Mouse (Mus musculus) embryo, embryonic 9.5 days (tissue): ENCODE measurements around the gene Nlrc3.

Source experiments
- DNase-seq: peaks from one replicate; pipeline ENCODE4 v3.0.0-alpha.2; 2017; ENCODE audit errors: extremely low spot score

Nlrc3 gene

DNA sequence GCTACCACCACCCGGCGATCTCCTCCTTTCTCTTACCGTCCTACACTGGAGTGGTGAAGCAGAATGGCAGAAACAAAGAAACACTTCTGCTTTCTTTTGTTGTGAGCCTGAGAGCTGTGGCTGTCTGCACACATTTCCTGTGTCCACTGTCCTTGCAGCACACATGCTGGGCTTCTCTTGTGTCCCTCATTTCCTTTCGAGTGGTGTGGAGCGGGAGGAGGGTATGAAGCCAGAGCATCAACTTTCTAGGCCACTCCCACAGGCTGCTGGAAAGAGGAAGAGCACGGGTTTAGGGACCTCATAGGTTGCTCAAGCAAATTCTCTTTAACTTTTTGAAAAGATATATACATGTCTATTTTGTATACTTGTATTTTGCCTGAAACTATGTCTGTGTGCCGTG is 47.3 kb downstream of the Nlrc3 start:
- DNase-seq: no peak

DNA sequence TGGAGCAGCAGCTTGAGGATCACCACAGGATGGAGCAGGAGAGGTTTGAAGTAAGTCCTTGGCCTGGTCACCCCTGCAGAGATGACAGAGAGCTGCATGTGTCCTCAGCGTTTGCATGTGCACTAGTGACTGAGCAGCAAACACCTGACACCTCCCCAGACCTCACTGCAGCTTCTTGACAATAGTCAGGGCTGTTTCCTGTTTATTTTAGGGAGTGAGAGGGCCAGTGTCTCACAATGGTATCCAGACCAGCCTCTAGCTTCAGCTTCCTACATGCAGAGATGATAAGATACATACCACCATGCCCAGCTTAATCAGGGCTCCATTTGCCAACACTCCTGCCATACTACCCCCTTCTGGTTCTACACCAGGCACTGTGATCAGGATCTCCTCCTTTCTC is 47.9 kb downstream of the Nlrc3 start:
- no peak for DNase-seq

DNA sequence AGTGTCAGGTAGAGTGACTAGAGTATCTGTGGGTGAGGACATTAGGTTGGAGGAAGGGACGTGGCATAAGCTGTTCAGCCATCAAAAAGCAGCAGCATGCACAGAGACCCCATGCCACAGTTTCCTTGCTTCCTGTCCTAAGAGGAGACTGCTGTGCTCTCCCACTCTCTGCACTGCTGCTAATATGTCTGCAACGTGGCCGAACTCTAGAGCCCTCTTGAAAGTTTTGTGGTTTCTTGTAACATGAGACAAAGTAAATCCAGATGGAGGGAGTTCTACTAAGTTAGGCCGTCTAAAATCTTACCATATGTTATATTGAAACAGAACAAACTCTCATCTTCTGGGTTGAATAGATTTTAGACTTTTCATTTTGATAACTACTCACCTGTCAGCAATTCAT is 52.5 kb downstream of the Nlrc3 start:
- no peak for DNase-seq

GRCm38 (mm10) chr16:3923515-3923914 is 52.9 kb downstream of the Nlrc3 start:
- DNase-seq: no peak

- no peak for DNase-seq
Measured at GRCm38 (mm10) chr16:3920756-3921155, 55.7 kb downstream of the Nlrc3 start.

DNA sequence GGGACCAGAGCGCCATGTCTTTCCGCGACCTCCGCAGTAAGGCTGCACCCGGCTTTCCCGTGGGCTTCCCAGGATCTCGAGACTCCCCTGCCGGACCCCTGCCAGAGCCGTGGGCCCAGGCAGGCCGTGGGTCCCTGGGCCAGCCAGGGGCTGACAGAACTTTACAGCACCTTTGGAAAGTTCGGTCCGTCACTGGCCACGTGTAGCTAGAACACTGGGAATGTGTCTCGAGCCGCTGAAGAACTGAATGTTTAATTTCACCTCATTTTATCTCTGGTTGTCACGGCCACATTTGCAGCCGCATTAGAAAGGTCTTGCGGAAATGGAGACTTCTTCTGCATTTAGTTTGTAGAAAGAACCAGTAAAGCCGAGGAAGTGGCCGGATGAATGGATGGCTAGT is 67.3 kb downstream of the Nlrc3 start:
- no peak for DNase-seq

GRCm38 (mm10) chr16:3908537-3909111 is 67.8 kb downstream of the Nlrc3 start, which contains the start of the genes 1700037C18Rik and Cluap1:
1700037C18Rik (minus strand) TSS chr16:3908689.
Cluap1 (plus strand) TSS chr16:3908801.
- DNase-seq: peak; percentile 90

DNA sequence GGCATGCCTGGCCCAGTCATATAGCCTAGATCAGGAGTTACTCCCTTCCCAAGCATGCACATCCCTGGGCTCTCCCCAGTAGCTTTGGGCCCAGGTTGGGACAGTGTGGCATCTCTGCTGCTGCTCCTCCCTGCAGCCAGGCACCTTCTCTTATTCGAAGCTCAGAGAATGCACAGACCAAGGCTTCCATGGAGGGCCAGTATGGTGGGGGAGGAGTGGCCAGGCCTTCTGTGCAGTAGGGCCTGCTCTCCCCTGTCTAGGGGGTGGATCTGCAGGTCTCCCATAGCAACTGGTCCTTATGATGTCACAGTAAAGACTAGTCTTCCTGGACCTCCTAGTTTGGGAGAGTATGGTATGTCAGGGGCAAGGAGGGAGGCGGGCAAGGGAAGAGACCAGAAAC is 69.0 kb downstream of the Nlrc3 start:
- DNase-seq: no peak

DNA sequence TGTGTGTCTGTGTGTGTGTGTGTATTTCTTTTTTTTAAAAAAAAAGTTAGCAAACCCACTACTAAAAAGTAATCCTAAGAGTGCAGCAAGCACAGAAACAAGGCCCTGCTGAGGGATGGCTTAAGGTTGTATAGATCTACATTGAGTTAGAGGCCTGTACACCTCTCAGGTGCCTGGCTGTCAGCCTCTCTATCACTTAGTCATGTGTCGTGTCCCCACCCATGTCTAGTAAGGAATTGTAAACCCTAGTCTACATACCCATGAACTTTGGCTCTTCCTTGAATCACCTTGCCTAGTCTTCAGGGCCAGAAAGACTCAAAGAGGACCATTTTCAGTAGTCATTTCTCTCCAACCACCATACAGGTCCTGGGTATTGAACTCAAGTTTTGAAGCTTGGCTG is 79.9 kb downstream of the Nlrc3 start:
- no peak for DNase-seq

- DNase-seq: no peak
Measured at GRCm38 (mm10) chr16:3896046-3896445, 80.4 kb downstream of the Nlrc3 start.

- DNase-seq: no peak
Measured at GRCm38 (mm10) chr16:3895173-3895792, 81.1 kb downstream of the Nlrc3 start.
